Mouse (Mus musculus) ovary, adult 10 weeks (tissue): ENCODE data around the gene Hps3. TPM values are rescaled to one million over a fixed set of nuclear protein-coding genes. Genes with fewer than 3 reads are reported as not detected.

ENCODE experiments used
- polyA plus RNA-seq: library from polyadenylated mRNA; stranded (reverse); fragments of 350-450 nt; fragmentation: Illumina TruSeq; extraction: RNeasy Lipid Tissue Mini Kit (QIAGEN cat#74804); gene quantifications from one replicate; pipeline ENCODE4 v1.2.3, GENCODE M21; 2014

The Hps3 gene
- 22.6 TPM for polyA plus RNA-seq

GRCm38 (mm10) chr3:20034719-20035404 is at the start of gene Hps3:
Gene Hps3 (minus strand): TSS chr3:20035315.

GRCm38 (mm10) chr3:20057306-20058196 is 22.4 kb upstream of the Hps3 start, which contains the start of gene Hltf:
Gene Hltf (plus strand): TSS chr3:20057811.

GRCm38 (mm10) chr3:19956885-19957284 is 78.2 kb downstream of the Hps3 start, which contains the start of gene Cp:
Gene Cp (plus strand): TSS chr3:19957054.

Other genes starting within 250 kb of the Hps3 start
- 81.8 TPM for gene Cp, start 78.3 kb downstream of the Hps3 start, polyA plus RNA-seq
- gene Hltf, start 22.5 kb upstream of the Hps3 start, polyA plus RNA-seq, result 82.6 TPM
- 166 TPM for gene Gyg, start 120.0 kb upstream of the Hps3 start, polyA plus RNA-seq
- 22.7 TPM for gene Cpa3, start 206.9 kb upstream of the Hps3 start, polyA plus RNA-seq
- 0.37 TPM for gene Cpb1, start 240.4 kb upstream of the Hps3 start, polyA plus RNA-seq